Mouse (Mus musculus) spleen, adult 2 months (tissue): ENCODE results near the gene Agbl1.

Source experiments
- CTCF ChIP-seq: fragments of 200-500 bp; IDR thresholded peaks from 2 replicates; pipeline ENCODE4 v1.5.1; 2011; ENCODE audit warnings: mild to moderate bottlenecking, inconsistent platforms; ENCODE audit not compliant: insufficient read depth, insufficient read length, insufficient replicate concordance; ENCODE audit errors: extremely low read depth
- POLR2A ChIP-seq: fragments of 200-500 bp; IDR thresholded peaks from 2 replicates; pipeline ENCODE4 v1.6.1; 2011; ENCODE audit warnings: low read depth, low read length, inconsistent platforms

GRCm38 (mm10) chr7:76185681-76186121, 44.0 kb upstream of the Agbl1 start:
- TF ChIP-seq CTCF (no peak), POLR2A (no peak)
